Mouse (Mus musculus): ENCODE measurements at regions not wholly inside any gene's neighbourhood (a gene's known extent, or its start where the extent isn't known, plus 50 kb on each side); places are given as distances from the start of the nearest gene placed in this dataset.

- TF ChIP-seq CTCF (IDR thresholded peaks at IDR 0.05; ENCODE audit: low read depth) (no peak), EP300 (IDR thresholded peaks at IDR 0.05; ENCODE audit: low read depth) (no peak)
Measured at GRCm38 (mm10) chr16:20808263-20808662, 74.0 kb upstream of the Thpo start.
